Mouse (Mus musculus): ENCODE measurements around the gene Dhx34. TPM values are rescaled to one million over a fixed set of nuclear protein-coding genes. Genes with fewer than 3 reads are reported as not detected.

Dhx34 gene
- total and polyA plus RNA-seq, 3 experiments = 5.8 to 13.6 TPM; not detected in 1

DNA sequence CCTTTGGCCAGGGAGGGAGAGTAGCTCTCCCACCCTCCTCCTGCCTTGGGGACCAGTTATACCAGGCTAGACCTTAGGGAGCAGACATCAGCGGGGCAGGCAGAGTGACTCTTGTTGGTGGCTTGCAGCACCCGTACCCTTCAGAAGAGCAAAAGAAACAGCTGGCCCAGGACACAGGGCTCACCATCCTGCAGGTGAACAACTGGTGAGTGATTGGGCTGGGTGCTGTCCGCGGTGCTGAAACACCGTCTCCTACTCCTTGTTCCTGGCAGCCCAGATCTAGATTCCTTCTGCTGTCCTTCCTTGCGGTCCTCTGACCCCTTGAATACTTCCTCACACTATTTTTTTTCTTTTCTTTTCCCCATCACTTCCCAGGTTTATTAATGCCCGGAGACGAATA lies 38.2 kb downstream of the Dhx34 start:
- Histone ChIP-seq H3K9me3 (replicated peaks; ENCODE audit: insufficient read depth, low read length) (no peaks in the 10 kb centered on the region), H3K27ac (ENCODE audit: control insufficient read depth, low read depth, low read length) (no peak overlapping the region), H3K9ac (ENCODE audit: control insufficient read depth, low read depth, low read length, poor library complexity, severe bottlenecking) (no peak overlapping the region), H3K4me3 (ENCODE audit: control insufficient read depth in 1 of 2, insufficient read depth in 1 of 2, low read depth in 2 of 2, low read length in 2 of 2) (no peak overlapping the region), H3K27me3 (ENCODE audit: control insufficient read depth in 1 of 2, insufficient read depth in 2 of 2, low read length in 2 of 2) (no peaks in the 10 kb centered on the region; a peak in 1 of 4 replicates), H3K79me2 (ENCODE audit: control insufficient read depth, insufficient read depth, low read length, poor library complexity) (no peaks in the 10 kb centered on the region), H3K4me1 (ENCODE audit: control insufficient read depth in 1 of 2, insufficient read depth in 2 of 2, low read length in 2 of 2) (no peaks in the 10 kb centered on the region), H3K36me3 (ENCODE audit: control insufficient read depth in 1 of 2, insufficient read depth in 2 of 2, low read length in 2 of 2) (no peaks in the 10 kb centered on the region)
- TF ChIP-seq ETS1 (IDR thresholded peaks at IDR 0.05; ENCODE audit: low read depth, low read length) = no peak
- no peak for TF ChIP-seq CHD2 (IDR thresholded peaks at IDR 0.05; ENCODE audit: low read length)
- no peak for TF ChIP-seq KAT2A (conservative IDR thresholded peaks at IDR 0.05; ENCODE audit: low read depth, low read length)
- TF ChIP-seq ZMIZ1 (IDR thresholded peaks at IDR 0.05; ENCODE audit: low read depth, low read length) = no peak
- peak; percentile 80 for TF ChIP-seq SIN3A (IDR thresholded peaks at IDR 0.05; ENCODE audit: low read length)
- no peak for TF ChIP-seq E2F4 (IDR thresholded peaks at IDR 0.05; ENCODE audit: borderline replicate concordance, low read depth, low read length)
- TF ChIP-seq TCF12 (IDR thresholded peaks at IDR 0.05; ENCODE audit: low read depth, low read length) = no peak
- TF ChIP-seq TBP (IDR thresholded peaks at IDR 0.05; ENCODE audit: low read depth, low read length) = no peak
- peak; percentile 14; the same call in 1 of the 2 replicates for TF ChIP-seq SMC3 (IDR thresholded peaks at IDR 0.05; ENCODE audit: low read depth, low read length)
- no peak for TF ChIP-seq BHLHE40 (IDR thresholded peaks at IDR 0.05; ENCODE audit: borderline replicate concordance, low read depth, low read length)
- TF ChIP-seq USF2 (IDR thresholded peaks at IDR 0.05; ENCODE audit: borderline replicate concordance in 1 of 2, insufficient read depth in 1 of 2, low read depth in 1 of 2, low read length in 2 of 2) = no peak
- TF ChIP-seq MXI1 (IDR thresholded peaks at IDR 0.05; ENCODE audit: low read depth, low read length) = peak; percentile 61
- TF ChIP-seq USF1 (IDR thresholded peaks at IDR 0.05; ENCODE audit: low read depth, low read length) = no peak
- no peak for TF ChIP-seq RAD21 (IDR thresholded peaks at IDR 0.05; ENCODE audit: low read depth, low read length)
- TF ChIP-seq ZNF384 (IDR thresholded peaks at IDR 0.05; ENCODE audit: low read depth, low read length) = no peak
- peak; percentile 77 for DNase-seq (ENCODE audit: low read depth, low spot score)

DNA sequence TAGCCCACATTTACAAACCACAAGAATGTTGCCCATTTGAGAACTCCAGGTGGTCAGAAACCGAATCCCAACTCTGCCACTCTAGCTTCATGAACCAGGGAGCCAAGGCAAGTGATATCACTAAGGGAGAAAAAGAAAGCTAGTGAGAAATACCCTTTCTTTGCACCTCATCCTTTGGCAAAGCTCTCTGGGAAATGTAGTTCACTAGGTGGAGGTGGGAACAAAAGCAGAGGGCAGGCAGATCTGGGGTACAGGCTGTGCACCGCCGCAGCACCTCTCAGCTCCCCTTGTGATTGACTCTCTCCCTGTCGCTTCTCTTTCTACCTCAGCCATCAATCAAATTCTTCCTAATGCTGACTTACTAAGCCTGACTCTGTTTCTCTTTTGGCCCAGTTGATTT lies 43.7 kb downstream of the Dhx34 start:
- Histone ChIP-seq H3K4me3 (ENCODE audit: control insufficient read depth in 1 of 2, insufficient read depth in 1 of 2, low read depth in 2 of 2, low read length in 2 of 2) (no peak overlapping the region), H3K9me3 (replicated peaks; ENCODE audit: insufficient read depth, low read length) (no peaks in the 10 kb centered on the region), H3K79me2 (ENCODE audit: control insufficient read depth, insufficient read depth, low read length, poor library complexity) (no peaks in the 10 kb centered on the region), H3K36me3 (ENCODE audit: control insufficient read depth in 1 of 2, insufficient read depth in 2 of 2, low read length in 2 of 2) (0 out of 4 replicates have a peak, but pooled peaks cover 0 to 2% of the 10 kb centered on the region in 2 experiments), H3K27me3 (ENCODE audit: control insufficient read depth in 1 of 2, insufficient read depth in 2 of 2, low read length in 2 of 2) (no peaks in the 10 kb centered on the region), H3K9ac (ENCODE audit: control insufficient read depth, low read depth, low read length, poor library complexity, severe bottlenecking) (no peak overlapping the region), H3K27ac (ENCODE audit: control insufficient read depth, low read depth, low read length) (no peak overlapping the region), H3K4me1 (ENCODE audit: control insufficient read depth in 1 of 2, insufficient read depth in 2 of 2, low read length in 2 of 2) (no peaks in the 10 kb centered on the region)
- no peak for DNase-seq (ENCODE audit: low read depth, low spot score)
- TF ChIP-seq GATA1 (IDR thresholded peaks at IDR 0.05; ENCODE audit: low read depth, low read length) (no peak), USF1 (IDR thresholded peaks at IDR 0.05; ENCODE audit: low read depth, low read length) (no peak), TBP (IDR thresholded peaks at IDR 0.05; ENCODE audit: low read depth, low read length) (no peak), CTCF (IDR thresholded peaks at IDR 0.05 in 2 of 3, conservative IDR thresholded peaks at IDR 0.05 in 1 of 3; ENCODE audit: control insufficient read depth in 1 of 3, insufficient read depth in 1 of 3, low read depth in 2 of 3, low read length in 3 of 3, poor library complexity in 1 of 3, severe bottlenecking in 1 of 3) (no peak), JUND (IDR thresholded peaks at IDR 0.05; ENCODE audit: low read depth, low read length) (no peak), RAD21 (IDR thresholded peaks at IDR 0.05; ENCODE audit: low read depth, low read length) (no peak), MXI1 (IDR thresholded peaks at IDR 0.05; ENCODE audit: low read depth, low read length) (no peak), ZC3H11A (IDR thresholded peaks at IDR 0.05; ENCODE audit: low read depth, low read length) (no peak), MEF2A (IDR thresholded peaks at IDR 0.05; ENCODE audit: extremely low read depth, insufficient replicate concordance, low read depth, low read length, poor library complexity, severe bottlenecking) (no peak), TAL1 (IDR thresholded peaks at IDR 0.05; ENCODE audit: low read length) (no peak), MYB (IDR thresholded peaks at IDR 0.05; ENCODE audit: low read depth, low read length) (no peak), ETS1 (IDR thresholded peaks at IDR 0.05; ENCODE audit: low read depth, low read length) (no peak)

Measured in MEL (cell line).